Mouse (Mus musculus) G1E (cell line): ENCODE measurements around the gene Rpl10-ps3. TPM values are rescaled to one million over a fixed set of nuclear protein-coding genes. Genes with fewer than 3 reads are reported as not detected.

Source experiments
- ATAC-seq: 2 replicates; pipeline ENCODE4 v1.8.0; 2016; ENCODE audit warnings: mild to moderate bottlenecking; ENCODE audit not compliant: insufficient number of reproducible peaks, poor library complexity, low FRiP score, severe bottlenecking; ENCODE audit errors: extremely low read depth
- DNase-seq: peaks from one replicate; pipeline ENCODE4 v3.0.0; 2012; ENCODE audit warnings: low spot score
- H3K27me3 ChIP-seq: 2 replicates; pipeline ENCODE4 v1.6.1; 2012; ENCODE audit warnings: mild to moderate bottlenecking, low read length, inconsistent platforms; ENCODE audit not compliant: insufficient read depth
- H3K36me3 ChIP-seq: replicated peaks from 2 replicates; pipeline ENCODE3; 2012; ENCODE audit warnings: mild to moderate bottlenecking, inconsistent platforms
- H3K4me1 ChIP-seq: 2 replicates; pipeline ENCODE4 v1.6.1; 2012; ENCODE audit warnings: low read depth, low read length, inconsistent platforms, mixed read lengths; ENCODE audit not compliant: insufficient read depth
- H3K4me3 ChIP-seq: 2 replicates; pipeline ENCODE4 v1.5.1; 2012; ENCODE audit warnings: low read depth, mild to moderate bottlenecking, inconsistent platforms, low read length, moderate library complexity, mixed read lengths
- H3K9me3 ChIP-seq: replicated peaks from 2 replicates; pipeline ENCODE4 v1.6.1; 2012; ENCODE audit warnings: inconsistent platforms
- CTCF ChIP-seq: IDR thresholded peaks from 2 replicates; pipeline ENCODE4 v1.5.1; 2012; ENCODE audit warnings: low read depth, low read length, inconsistent platforms, mixed read lengths
- GATA1 ChIP-seq: IDR thresholded peaks from 2 replicates; pipeline ENCODE4 v1.6.1; 2012; ENCODE audit warnings: borderline replicate concordance, low read length, inconsistent platforms, mixed read lengths
- GATA2 ChIP-seq: IDR thresholded peaks from 2 replicates; pipeline ENCODE4 v1.6.1; 2012; ENCODE audit warnings: low read depth, low read length, inconsistent platforms, borderline replicate concordance
- POLR2AphosphoS5 ChIP-seq: IDR thresholded peaks from 2 replicates; pipeline ENCODE4 v1.6.1; 2012; ENCODE audit warnings: low read depth, low read length, inconsistent platforms; ENCODE audit not compliant: insufficient replicate concordance
- TAL1 ChIP-seq: conservative IDR thresholded peaks from 2 replicates; pipeline ENCODE4 v1.6.1; 2012; ENCODE audit warnings: low read depth, low read length, inconsistent platforms, mixed read lengths
- polyA plus RNA-seq: library from polyadenylated mRNA; stranded (reverse); fragments of >175 nt; gene quantifications from 2 replicates; pipeline ENCODE4 v1.2.3, GENCODE M21; 2012
- total RNA-seq, 2 experiments: library from RNA; stranded (forward) in 1 of 2; stranded (reverse) in 1 of 2; fragments of 200-1000 nt in 1 of 2; fragments of >200 nt in 1 of 2; fragmentation: Nextera tagmentation in 1 of 2; gene quantifications; 2 replicates each; pipeline ENCODE4 v1.2.3; 2014 to 2017

The Rpl10-ps3 gene
- total and polyA plus RNA-seq, 3 experiments = 29.1 to 413 (median 318) TPM

DNA sequence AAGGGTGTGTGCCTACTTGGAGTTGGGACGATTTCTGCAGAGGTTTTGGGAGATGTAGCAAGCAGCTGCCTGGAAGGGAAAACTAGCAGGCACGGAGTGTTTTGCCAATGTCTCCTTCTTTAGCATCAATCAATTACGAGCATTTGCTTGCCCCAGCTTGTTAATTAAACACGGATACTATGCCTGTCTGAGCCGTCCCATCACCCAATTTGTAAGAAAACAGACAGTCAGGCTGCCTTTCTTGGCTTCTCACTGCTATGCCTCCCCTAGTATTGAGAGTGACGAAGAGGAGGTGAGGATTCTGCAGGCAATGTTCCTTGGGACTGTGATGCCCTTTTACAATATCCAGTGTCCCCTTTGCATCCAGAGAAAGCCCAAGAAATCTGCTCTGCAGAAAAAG is 27.5 kb downstream of the Rpl10-ps3 start:
- DNase-seq = no peak
- H3K4me1 ChIP-seq = no peaks in the 10 kb centered on the region
- ATAC-seq = no peak
- no peaks in the 10 kb centered on the region for H3K27me3 ChIP-seq
- H3K36me3 ChIP-seq = no peaks in the 10 kb centered on the region
- TF ChIP-seq GATA1 = no peak
- no peak for TF ChIP-seq CTCF
- TF ChIP-seq GATA2 = no peak
- TF ChIP-seq POLR2AphosphoS5 = no peak
- TF ChIP-seq TAL1 = no peak
- H3K9me3 ChIP-seq = peaks cover 3% of the 10 kb centered on the region; the same call in 1 of the 2 replicates
- no peak overlapping the region for H3K4me3 ChIP-seq

DNA sequence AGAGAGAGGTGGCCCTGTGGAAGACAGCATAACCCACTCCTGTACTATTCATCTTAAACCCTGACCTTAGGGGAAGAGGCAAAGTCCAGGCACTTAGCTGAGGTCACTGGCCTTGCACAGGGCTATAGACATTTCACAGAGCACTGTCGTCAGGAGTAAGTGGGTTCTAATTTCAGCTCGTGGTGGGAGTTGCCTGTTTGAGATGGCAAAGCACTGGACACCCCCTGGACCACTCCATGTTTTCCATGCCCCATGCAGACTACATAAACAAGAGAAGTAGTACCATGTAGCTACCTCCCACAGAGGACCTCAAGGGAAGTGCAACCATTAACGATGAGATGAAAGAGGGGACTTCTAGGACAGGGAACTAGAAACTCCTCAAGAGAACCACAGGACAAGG is 29.1 kb downstream of the Rpl10-ps3 start:
- Histone ChIP-seq H3K27me3 (no peaks in the 10 kb centered on the region), H3K4me3 (no peak overlapping the region), H3K9me3 (peaks cover 3% of the 10 kb centered on the region; the same call in 1 of the 2 replicates), H3K36me3 (no peaks in the 10 kb centered on the region), H3K4me1 (no peaks in the 10 kb centered on the region)
- TF ChIP-seq TAL1 = no peak
- TF ChIP-seq CTCF = no peak
- no peak for TF ChIP-seq GATA1
- TF ChIP-seq GATA2 = no peak
- TF ChIP-seq POLR2AphosphoS5 = no peak
- ATAC-seq = no peak
- no peak for DNase-seq

DNA sequence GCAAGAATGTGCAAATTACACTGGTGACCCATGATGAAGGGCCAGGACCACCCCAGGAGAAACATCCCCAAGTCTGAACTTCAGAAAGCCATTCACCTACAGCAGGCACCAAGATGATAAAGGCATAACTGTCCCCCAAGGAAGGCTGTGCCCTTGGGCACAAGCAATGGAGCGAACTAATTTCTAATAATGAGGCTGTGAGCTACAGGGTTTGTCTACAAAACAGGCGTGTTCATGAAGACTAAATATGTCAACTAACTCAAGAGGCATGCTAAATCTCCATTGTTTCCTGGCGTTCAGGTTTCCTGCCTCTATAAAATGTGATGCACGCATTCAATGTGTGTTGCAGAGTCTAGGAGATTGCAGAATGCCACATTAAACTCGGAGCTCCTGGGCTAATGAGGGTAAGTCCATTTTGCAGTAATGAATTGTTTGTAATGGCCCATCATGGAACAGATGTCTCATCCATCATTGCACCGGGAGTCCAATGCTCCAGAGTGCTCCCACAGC is 33.7 kb downstream of the Rpl10-ps3 start:
- ATAC-seq (no peak), DNase-seq (no peak)
- Histone ChIP-seq H3K27me3 (no peaks in the 10 kb centered on the region), H3K4me3 (no peak overlapping the region), H3K4me1 (no peaks in the 10 kb centered on the region), H3K9me3 (peaks cover 3% of the 10 kb centered on the region), H3K36me3 (no peaks in the 10 kb centered on the region)
- TF ChIP-seq GATA1 (no peak), CTCF (no peak), POLR2AphosphoS5 (no peak), GATA2 (no peak), TAL1 (no peak)

DNA sequence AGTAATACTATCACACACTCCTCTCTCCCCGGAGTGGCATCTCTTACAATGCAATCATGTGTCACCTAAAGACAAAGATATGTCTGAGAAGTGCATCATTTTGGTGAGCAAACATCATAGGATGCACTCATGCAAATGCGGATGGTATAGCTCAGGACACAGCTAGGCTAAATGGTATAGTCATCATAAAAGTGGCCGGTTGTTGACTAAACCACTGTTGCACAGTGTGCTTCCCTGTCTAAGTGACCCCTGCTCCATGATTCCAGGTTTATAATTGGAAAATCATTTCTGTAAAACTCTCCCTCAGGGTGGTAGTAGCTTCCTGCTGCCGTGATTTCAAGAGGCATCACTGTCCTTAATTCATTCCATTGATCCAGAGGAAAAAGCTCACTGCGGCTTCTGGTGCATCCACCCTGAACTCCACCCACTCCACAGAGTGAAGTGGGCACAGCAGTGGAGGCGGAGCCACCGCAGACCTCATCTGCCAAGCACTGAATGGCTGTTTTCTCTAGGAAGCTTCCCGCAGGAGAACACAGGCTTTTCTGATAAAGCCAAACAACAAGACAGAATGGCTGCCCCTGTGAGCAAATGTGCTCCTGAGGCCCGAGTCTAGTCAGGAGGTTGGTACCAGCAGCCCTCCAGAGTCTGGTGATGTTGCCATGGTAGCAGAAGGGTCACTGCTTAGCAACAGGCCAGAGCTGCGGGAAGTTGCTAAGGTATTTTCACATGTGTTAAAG is 38.9 kb downstream of the Rpl10-ps3 start:
- Histone ChIP-seq H3K4me3 (no peak overlapping the region), H3K27me3 (no peaks in the 10 kb centered on the region; the same call in 1 of the 2 replicates), H3K9me3 (peaks cover 2% of the 10 kb centered on the region; the same call in 1 of the 2 replicates), H3K4me1 (no peaks in the 10 kb centered on the region), H3K36me3 (no peaks in the 10 kb centered on the region)
- TF ChIP-seq CTCF (no peak), POLR2AphosphoS5 (no peak), GATA1 (no peak), TAL1 (no peak), GATA2 (no peak)
- no peak for ATAC-seq
- no peak for DNase-seq

DNA sequence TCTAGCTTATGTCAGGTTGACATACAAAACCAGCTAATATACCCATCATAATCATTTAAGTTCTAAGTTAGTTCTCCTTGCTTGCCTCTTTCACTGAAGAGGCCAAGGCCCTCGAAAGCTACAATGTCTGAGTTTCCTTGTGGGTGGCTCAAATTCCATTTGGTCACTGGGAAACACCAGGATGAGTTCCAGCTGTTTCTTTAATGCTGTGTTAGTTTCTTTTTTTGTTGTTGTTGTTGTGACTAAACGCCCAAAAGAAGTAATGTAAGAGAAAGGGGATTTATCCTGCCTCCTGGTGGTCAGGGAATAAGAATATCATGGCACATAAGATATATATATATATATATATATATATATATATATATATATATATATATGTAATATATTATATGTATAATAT is 39.7 kb downstream of the Rpl10-ps3 start:
- Histone ChIP-seq H3K4me3 (no peak overlapping the region), H3K4me1 (no peaks in the 10 kb centered on the region), H3K27me3 (no peaks in the 10 kb centered on the region; the same call in 1 of the 2 replicates), H3K9me3 (peaks cover 2% of the 10 kb centered on the region; the same call in 1 of the 2 replicates), H3K36me3 (no peaks in the 10 kb centered on the region)
- TF ChIP-seq TAL1 (no peak), CTCF (no peak), GATA1 (no peak), GATA2 (no peak), POLR2AphosphoS5 (no peak)
- DNase-seq = no peak
- ATAC-seq = no peak

DNA sequence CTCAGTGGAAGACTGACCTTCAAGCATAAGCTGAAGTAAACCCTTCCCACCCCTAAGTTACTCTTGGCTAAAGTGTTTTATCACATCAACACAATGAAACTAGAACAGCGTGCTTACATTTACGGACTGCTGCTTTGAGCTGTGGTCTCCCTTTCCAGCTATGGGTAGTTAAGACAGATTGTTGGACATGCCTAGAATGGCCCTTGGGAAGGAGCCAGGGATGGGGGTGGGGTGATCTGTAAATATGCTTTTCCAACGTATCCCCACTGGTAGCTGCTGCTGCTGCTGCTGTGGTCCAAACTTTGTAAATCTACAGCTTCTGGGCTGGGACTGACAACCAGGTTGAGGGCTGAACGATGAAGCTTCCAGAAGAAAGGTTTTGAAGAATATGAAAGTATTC is 40.8 kb downstream of the Rpl10-ps3 start:
- no peaks in the 10 kb centered on the region; the same call in 1 of the 2 replicates for H3K27me3 ChIP-seq
- peaks cover 2% of the 10 kb centered on the region; the same call in 1 of the 2 replicates for H3K9me3 ChIP-seq
- ATAC-seq (no peak), DNase-seq (no peak)
- TF ChIP-seq GATA2 (no peak), GATA1 (no peak), TAL1 (no peak), POLR2AphosphoS5 (no peak), CTCF (no peak)
- no peak overlapping the region for H3K4me3 ChIP-seq
- no peaks in the 10 kb centered on the region for H3K36me3 ChIP-seq
- H3K4me1 ChIP-seq = no peaks in the 10 kb centered on the region
